Mouse (Mus musculus): Measurements from ENCODE around the gene Gm10226. TPM values are rescaled to one million over a fixed set of nuclear protein-coding genes. Genes with fewer than 3 reads are reported as not detected.
"Not testable (repeated sequence)": the region's sequence is repeated elsewhere in the genome, so short reads cannot be mapped to it uniquely, and the experiment has no call there.

The Gm10226 gene
- not detected in 2 replicates for polyA plus RNA-seq (2012; rRNA removed)

- H3K36me3 ChIP-seq (ENCODE audit: control insufficient read depth, insufficient read depth, low read length), result peaks cover 17% of the 10 kb centered on the region
- WGBS, result 97% methylated on average over 3 of the region's 3 CpGs
- TF ChIP-seq POLR2A (IDR thresholded peaks at IDR 0.05; ENCODE audit: control insufficient read depth, extremely low read depth, insufficient read depth, low read length, poor library complexity), result no peak
- no peak for TF ChIP-seq CTCF (IDR thresholded peaks at IDR 0.05; ENCODE audit: borderline replicate concordance, control insufficient read depth, extremely low read depth, insufficient read depth, low read length, poor library complexity)
Observed at GRCm38 (mm10) chr17:21691560-21691959, at the start of gene Gm10226. TSS of gene Gm10226 (plus strand) at chr17:21691860.

GRCm38 (mm10) chr17:21648791-21649190 is 42.9 kb upstream of the Gm10226 start:
- WGBS, result 96% methylated on average over 3 of the region's 3 CpGs
- no peak overlapping the region for H3K4me3 ChIP-seq (ENCODE audit: control insufficient read depth, insufficient read depth, low read length)

More at GRCm38 (mm10) chr17:21691560-21691959, at the start of gene Gm10226:
- no peak within 1 kb of the TSS for H3K27ac ChIP-seq (ENCODE audit: control insufficient read depth, insufficient read depth, low read length)
- H3K4me1 ChIP-seq (replicated peaks; ENCODE audit: control insufficient read depth, insufficient read depth, low read length), result no peaks in the 10 kb centered on the region
- no peak for DNase-seq
- no peak within 1 kb of the TSS for H3K4me3 ChIP-seq (ENCODE audit: control insufficient read depth, insufficient read depth, low read length)
- no peaks in the 10 kb centered on the region for H3K27me3 ChIP-seq (ENCODE audit: control insufficient read depth, insufficient read depth, low read length)

DNA sequence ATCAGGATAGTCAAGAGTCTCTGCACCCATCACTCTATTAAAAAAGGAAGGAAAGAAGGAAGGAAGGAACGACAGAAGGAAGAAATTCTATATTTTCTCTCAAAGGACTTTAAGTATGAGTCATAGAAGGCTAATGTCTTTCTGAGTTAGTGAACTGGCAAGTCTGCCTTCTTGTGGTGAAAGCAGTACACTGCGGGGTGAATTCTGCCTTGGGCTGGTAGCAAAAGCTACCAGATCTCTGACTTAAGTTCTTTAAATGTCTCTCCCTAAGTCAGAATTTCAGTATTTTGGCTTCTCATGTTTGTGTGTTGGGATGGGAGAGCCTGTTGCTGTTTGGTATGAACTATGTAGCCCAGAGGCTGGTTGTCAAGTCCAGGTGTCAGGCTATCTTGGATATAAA is 41.7 kb upstream of the Gm10226 start:
- H3K27me3 ChIP-seq (ENCODE audit: control insufficient read depth, insufficient read depth, low read length), result no peaks in the 10 kb centered on the region
- H3K4me3 ChIP-seq (ENCODE audit: control insufficient read depth, insufficient read depth, low read length), result no peak overlapping the region
- no peak for TF ChIP-seq CTCF (IDR thresholded peaks at IDR 0.05; ENCODE audit: borderline replicate concordance, control insufficient read depth, extremely low read depth, insufficient read depth, low read length, poor library complexity)
- TF ChIP-seq POLR2A (IDR thresholded peaks at IDR 0.05; ENCODE audit: control insufficient read depth, extremely low read depth, insufficient read depth, low read length, poor library complexity), result no peak
- H3K4me1 ChIP-seq (replicated peaks; ENCODE audit: control insufficient read depth, insufficient read depth, low read length), result no peaks in the 10 kb centered on the region; the same call in 1 of the 2 replicates
- DNase-seq, result peak; percentile 25
- H3K36me3 ChIP-seq (ENCODE audit: control insufficient read depth, insufficient read depth, low read length), result no peaks in the 10 kb centered on the region; the same call in 1 of the 2 replicates
- peak overlapping the region; percentile 68 for H3K27ac ChIP-seq (ENCODE audit: control insufficient read depth, insufficient read depth, low read length)
- 16% methylated on average over 2 of the region's 2 CpGs for WGBS

More at GRCm38 (mm10) chr17:21648791-21649190, 42.9 kb upstream of the Gm10226 start:
- no peaks in the 10 kb centered on the region; the same call in 1 of the 2 replicates for H3K4me1 ChIP-seq (replicated peaks; ENCODE audit: control insufficient read depth, insufficient read depth, low read length)
- H3K36me3 ChIP-seq (ENCODE audit: control insufficient read depth, insufficient read depth, low read length), result no peaks in the 10 kb centered on the region; the same call in 1 of the 2 replicates
- TF ChIP-seq CTCF (IDR thresholded peaks at IDR 0.05; ENCODE audit: borderline replicate concordance, control insufficient read depth, extremely low read depth, insufficient read depth, low read length, poor library complexity) (no peak), POLR2A (IDR thresholded peaks at IDR 0.05; ENCODE audit: control insufficient read depth, extremely low read depth, insufficient read depth, low read length, poor library complexity) (no peak)
- no peak overlapping the region for H3K27ac ChIP-seq (ENCODE audit: control insufficient read depth, insufficient read depth, low read length)
- DNase-seq, result no peak
- no peaks in the 10 kb centered on the region for H3K27me3 ChIP-seq (ENCODE audit: control insufficient read depth, insufficient read depth, low read length)

- not testable (repeated sequence) for H3K4me1 ChIP-seq (replicated peaks; ENCODE audit: control insufficient read depth, insufficient read depth, low read length); H3K36me3 ChIP-seq (ENCODE audit: control insufficient read depth, insufficient read depth, low read length); H3K27me3 ChIP-seq (ENCODE audit: control insufficient read depth, insufficient read depth, low read length)
- WGBS, result 0% methylated on average over 17 of the region's 17 CpGs
- Histone ChIP-seq H3K4me3 (ENCODE audit: control insufficient read depth, insufficient read depth, low read length) (peak within 1 kb of the TSS; percentile 54), H3K27ac (ENCODE audit: control insufficient read depth, insufficient read depth, low read length) (peak within 1 kb of the TSS; percentile 68)
- TF ChIP-seq POLR2A (IDR thresholded peaks at IDR 0.05; ENCODE audit: control insufficient read depth, extremely low read depth, insufficient read depth, low read length, poor library complexity), result 0 out of 2 replicates have a peak, but pooled peaks have one; percentile 53
- peak; percentile 88 for DNase-seq
Observed at GRCm38 (mm10) chr17:21650364-21650907, 41.2 kb upstream of the Gm10226 start, which contains the start of gene Zfp983. TSS of gene Zfp983 (plus strand) at chr17:21650624.

- not testable (repeated sequence) for H3K4me1 ChIP-seq (replicated peaks; ENCODE audit: control insufficient read depth, insufficient read depth, low read length); H3K36me3 ChIP-seq (ENCODE audit: control insufficient read depth, insufficient read depth, low read length); H3K27me3 ChIP-seq (ENCODE audit: control insufficient read depth, insufficient read depth, low read length); H3K27ac ChIP-seq (ENCODE audit: control insufficient read depth, insufficient read depth, low read length); DNase-seq; H3K4me3 ChIP-seq (ENCODE audit: control insufficient read depth, insufficient read depth, low read length)
- 25% methylated on average over 1 of the region's 1 CpGs for WGBS
Observed at GRCm38 (mm10) chr17:21678826-21679225, 12.8 kb upstream of the Gm10226 start.

GRCm38 (mm10) chr17:21679273-21680018 is 12.2 kb upstream of the Gm10226 start:
- peak overlapping the region; percentile 84 for H3K4me3 ChIP-seq (ENCODE audit: control insufficient read depth, insufficient read depth, low read length)

GRCm38 (mm10) chr17:21680019-21680376 is 11.7 kb upstream of the Gm10226 start:
- peak overlapping the region; percentile 69 for H3K27ac ChIP-seq (ENCODE audit: control insufficient read depth, insufficient read depth, low read length)
- DNase-seq; H3K36me3 ChIP-seq (ENCODE audit: control insufficient read depth, insufficient read depth, low read length); H3K27me3 ChIP-seq (ENCODE audit: control insufficient read depth, insufficient read depth, low read length); H3K4me1 ChIP-seq (replicated peaks; ENCODE audit: control insufficient read depth, insufficient read depth, low read length): not testable (repeated sequence)
- peak overlapping the region; percentile 84 for H3K4me3 ChIP-seq (ENCODE audit: control insufficient read depth, insufficient read depth, low read length)
- 2% methylated on average over 10 of the region's 10 CpGs for WGBS

More at GRCm38 (mm10) chr17:21679273-21680018, 12.2 kb upstream of the Gm10226 start:
- Histone ChIP-seq H3K36me3 (ENCODE audit: control insufficient read depth, insufficient read depth, low read length) (no peaks in the 10 kb centered on the region), H3K27ac (ENCODE audit: control insufficient read depth, insufficient read depth, low read length) (peak overlapping the region; percentile 92), H3K4me1 (replicated peaks; ENCODE audit: control insufficient read depth, insufficient read depth, low read length) (peaks cover 3% of the 10 kb centered on the region), H3K27me3 (ENCODE audit: control insufficient read depth, insufficient read depth, low read length) (no peaks in the 10 kb centered on the region)
- DNase-seq, result peak; percentile 93
- TF ChIP-seq POLR2A (IDR thresholded peaks at IDR 0.05; ENCODE audit: control insufficient read depth, extremely low read depth, insufficient read depth, low read length, poor library complexity), result 0 out of 2 replicates have a peak, but pooled peaks have one; percentile 24
- peak; percentile 31; the same call in 1 of the 2 replicates for TF ChIP-seq CTCF (IDR thresholded peaks at IDR 0.05; ENCODE audit: borderline replicate concordance, control insufficient read depth, extremely low read depth, insufficient read depth, low read length, poor library complexity)
- whole genome bisulfite sequencing, result under 1% methylated on average over 9 of the region's 9 CpGs
